Mouse (Mus musculus) skeletal muscle tissue, postnatal 0 days (tissue): Measurements from ENCODE around the gene Srd5a3. TPM values are rescaled to one million over a fixed set of nuclear protein-coding genes. Genes with fewer than 3 reads are reported as not detected.

Source experiments
- polyA plus RNA-seq: library from polyadenylated mRNA; unstranded; fragments of >200 nt; fragmentation: Nextera tagmentation; extraction: Ambion mirVana; gene quantifications from 2 replicates; pipeline ENCODE4 v1.2.1, GENCODE M21; 2015

Srd5a3 gene
- polyA plus RNA-seq: 16.9 and 19.4 TPM in 2 replicates

GRCm38 (mm10) chr5:76139808-76140729 lies at the start of gene Srd5a3:
Gene Srd5a3 (plus strand): TSS chr5:76140271.

GRCm38 (mm10) chr5:76183750-76184261 lies 43.7 kb downstream of the Srd5a3 start, which contains the start of gene Tmem165:
Gene Tmem165 (plus strand): TSS chr5:76183880.

Other genes starting within 250 kb of the Srd5a3 start
- 16.7 and 17.1 TPM in 2 replicates for gene Kdr, start 161.8 kb upstream of the Srd5a3 start, polyA plus RNA-seq
- 45.6 and 54.4 TPM in 2 replicates for gene Tmem165, start 43.6 kb downstream of the Srd5a3 start, polyA plus RNA-seq
- gene Clock, start 164.5 kb downstream of the Srd5a3 start, polyA plus RNA-seq: 5.8 and 7.1 TPM in 2 replicates
- gene Pdcl2, start 190.9 kb downstream of the Srd5a3 start, polyA plus RNA-seq: not detected in 2 replicates
- not detected in 2 replicates for gene Nmu, start 223.5 kb downstream of the Srd5a3 start, polyA plus RNA-seq